Mouse (Mus musculus) forebrain, embryonic 11.5 days (tissue): Measurements from ENCODE around the gene Nox3. TPM values are rescaled to one million over a fixed set of nuclear protein-coding genes. Genes with fewer than 3 reads are reported as not detected.

Experiments
- ATAC-seq: fragments of 200-750 bp; cut with Nextera tagmentation; replicated peaks from 2 replicates; pipeline ENCODE4 v1.8.0; 2017; ENCODE audit warnings: moderate TSS enrichment; ENCODE audit not compliant: low FRiP score
- DNase-seq: peaks from one replicate; pipeline ENCODE4 v3.0.0-alpha.2; 2017; ENCODE audit warnings: low spot score
- H3K27ac ChIP-seq: fragments of 300-500 bp; sonication (generic); 2 replicates; pipeline ENCODE4 v1.5.1; 2014; ENCODE audit warnings: low read depth, low read length
- H3K27me3 ChIP-seq: fragments of 300-500 bp; sonication (generic); 2 replicates; pipeline ENCODE4 v1.6.1; 2014; ENCODE audit warnings: mild to moderate bottlenecking, low read length, mixed read lengths; ENCODE audit not compliant: control insufficient read depth, insufficient read depth
- H3K36me3 ChIP-seq: fragments of 300-500 bp; sonication (generic); 2 replicates; pipeline ENCODE4 v1.6.1; 2014; ENCODE audit warnings: mild to moderate bottlenecking, low read length, moderate library complexity, mixed read lengths; ENCODE audit not compliant: control insufficient read depth, insufficient read depth
- H3K4me1 ChIP-seq: fragments of 300-500 bp; sonication (generic); replicated peaks from 2 replicates; pipeline ENCODE4 v1.6.1; 2014; ENCODE audit warnings: low read length, mixed read lengths; ENCODE audit not compliant: control insufficient read depth, insufficient read depth
- H3K4me2 ChIP-seq: fragments of 300-500 bp; sonication (generic); 2 replicates; pipeline ENCODE4 v1.6.1; 2014; ENCODE audit warnings: low read depth, mild to moderate bottlenecking, low read length, moderate library complexity, mixed read lengths; ENCODE audit not compliant: severe bottlenecking
- H3K4me3 ChIP-seq: fragments of 300-500 bp; sonication (generic); 2 replicates; pipeline ENCODE4 v1.5.1; 2014; ENCODE audit warnings: low read depth, low read length
- H3K9ac ChIP-seq: fragments of 300-500 bp; sonication (generic); 2 replicates; pipeline ENCODE4 v1.6.1; 2014; ENCODE audit warnings: low read length
- H3K9me3 ChIP-seq: fragments of 300-500 bp; sonication (generic); 2 replicates; pipeline ENCODE4 v1.6.1; 2016; ENCODE audit warnings: low read length, mixed read lengths; ENCODE audit not compliant: control insufficient read depth
- WGBS: fragments of 180-500 bp; shearing (Covaris S2); extraction: QIAGEN DNeasy Blood & Tissue Kit; methylation state at CpG from one replicate; pipeline ENCODE4 v1.1.7; 2014; 5-methylcytosine and 5-hydroxymethylcytosine counted together
- polyA plus RNA-seq: library from polyadenylated mRNA; unstranded; fragments of >200 nt; fragmentation: Nextera tagmentation; extraction: Ambion mirVana; gene quantifications from 2 replicates; pipeline ENCODE4 v1.2.1, GENCODE M21; 2014

The Nox3 gene
- polyA plus RNA-seq, 1 experiment from 2014 or later: not detected

GRCm38 (mm10) chr17:3669226-3669625 is 26.8 kb downstream of the Nox3 start:
- Histone ChIP-seq H3K4me3 (no peak overlapping the region), H3K9ac (no peak overlapping the region), H3K27ac (no peak overlapping the region), H3K9me3 (no peaks in the 10 kb centered on the region), H3K4me1 (no peaks in the 10 kb centered on the region), H3K4me2 (no peak overlapping the region), H3K27me3 (no peaks in the 10 kb centered on the region), H3K36me3 (no peaks in the 10 kb centered on the region)
- no peak for ATAC-seq
- 85% methylated on average over 4 of the region's 4 CpGs for WGBS
- no peak for DNase-seq

DNA sequence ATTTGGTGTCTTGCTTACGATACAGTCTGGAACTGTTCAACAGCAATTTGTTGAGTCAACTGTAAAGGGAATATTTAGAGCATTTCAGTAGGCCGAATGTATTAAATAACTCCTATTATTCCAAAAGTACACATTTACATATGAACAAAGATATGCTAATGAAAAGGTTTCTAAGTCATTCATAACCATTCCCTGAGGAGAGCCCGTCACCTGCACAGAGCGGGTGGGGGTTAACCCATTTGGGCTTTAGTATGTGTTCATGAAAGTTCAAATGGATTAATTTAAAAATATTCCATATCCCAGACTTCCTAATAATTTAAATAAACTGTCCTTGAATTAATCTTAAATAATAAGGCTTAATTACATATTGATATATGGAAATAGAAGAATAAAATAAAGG is 28.8 kb downstream of the Nox3 start:
- 91% methylated on average over 4 of the region's 4 CpGs for WGBS
- H3K4me2 ChIP-seq: no peak overlapping the region
- no peaks in the 10 kb centered on the region for H3K4me1 ChIP-seq
- no peak overlapping the region for H3K4me3 ChIP-seq
- ATAC-seq: no peak
- no peak for DNase-seq
- no peak overlapping the region for H3K9ac ChIP-seq
- no peaks in the 10 kb centered on the region for H3K36me3 ChIP-seq
- no peaks in the 10 kb centered on the region for H3K27me3 ChIP-seq
- H3K27ac ChIP-seq: no peak overlapping the region
- no peaks in the 10 kb centered on the region for H3K9me3 ChIP-seq

- 78% methylated on average over 4 of the region's 4 CpGs for whole genome bisulfite sequencing
- no peaks in the 10 kb centered on the region for H3K36me3 ChIP-seq
Measured at GRCm38 (mm10) chr17:3665321-3665720, 30.7 kb downstream of the Nox3 start.

GRCm38 (mm10) chr17:3659497-3659896 is 36.6 kb downstream of the Nox3 start:
- Histone ChIP-seq H3K27me3 (no peaks in the 10 kb centered on the region), H3K27ac (no peak overlapping the region), H3K4me3 (no peak overlapping the region), H3K36me3 (no peaks in the 10 kb centered on the region), H3K4me2 (no peak overlapping the region), H3K9me3 (no peaks in the 10 kb centered on the region), H3K4me1 (no peaks in the 10 kb centered on the region), H3K9ac (no peak overlapping the region)
- 91% methylated on average over 5 of the region's 5 CpGs for WGBS
- no peak for ATAC-seq
- DNase-seq: no peak

More at GRCm38 (mm10) chr17:3665321-3665720, 30.7 kb downstream of the Nox3 start:
- Histone ChIP-seq H3K27me3 (no peaks in the 10 kb centered on the region), H3K9me3 (no peaks in the 10 kb centered on the region), H3K9ac (no peak overlapping the region), H3K4me2 (no peak overlapping the region), H3K4me1 (no peaks in the 10 kb centered on the region), H3K4me3 (no peak overlapping the region), H3K27ac (no peak overlapping the region)
- no peak for DNase-seq
- no peak for ATAC-seq

DNA sequence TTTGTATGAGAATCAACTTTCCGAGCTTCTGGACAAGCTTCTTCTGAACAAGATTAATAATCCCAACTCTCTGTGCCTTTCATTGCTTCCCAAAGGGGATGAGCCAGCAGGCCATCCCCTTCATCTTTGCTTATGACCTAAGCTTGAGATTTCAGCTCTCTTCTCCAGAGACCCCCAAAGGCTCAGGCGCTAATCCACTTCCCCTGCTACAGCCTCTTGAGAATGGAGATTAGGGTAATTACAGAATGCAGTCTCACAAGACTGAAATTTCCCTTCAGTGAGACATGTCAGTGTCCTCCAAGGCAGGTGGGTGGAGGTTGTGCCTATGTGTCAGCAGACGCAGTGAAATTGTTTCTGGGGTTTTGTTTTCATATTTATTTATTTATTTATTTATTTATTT is 45.7 kb downstream of the Nox3 start:
- Histone ChIP-seq H3K36me3 (no peaks in the 10 kb centered on the region), H3K27me3 (no peaks in the 10 kb centered on the region), H3K4me1 (no peaks in the 10 kb centered on the region), H3K9me3 (no peaks in the 10 kb centered on the region), H3K4me2 (no peak overlapping the region), H3K27ac (no peak overlapping the region), H3K9ac (no peak overlapping the region), H3K4me3 (no peak overlapping the region)
- DNase-seq: no peak
- 26% methylated on average over 3 of the region's 3 CpGs for WGBS
- ATAC-seq: no peak

- Histone ChIP-seq H3K4me1 (no peaks in the 10 kb centered on the region), H3K27me3 (no peaks in the 10 kb centered on the region; the same call in 1 of the 2 replicates), H3K4me3 (no peak overlapping the region), H3K27ac (no peak overlapping the region), H3K9me3 (no peaks in the 10 kb centered on the region), H3K9ac (no peak overlapping the region), H3K36me3 (no peaks in the 10 kb centered on the region), H3K4me2 (no peak overlapping the region)
- ATAC-seq (no peak), DNase-seq (no peak)
- WGBS: 96% methylated on average over 2 of the region's 2 CpGs
Measured at GRCm38 (mm10) chr17:3643582-3643981, 52.5 kb downstream of the Nox3 start.

- WGBS: 27% methylated on average over 5 of the region's 5 CpGs
- Histone ChIP-seq H3K9ac (no peak overlapping the region), H3K27me3 (no peaks in the 10 kb centered on the region; the same call in 1 of the 2 replicates), H3K4me1 (no peaks in the 10 kb centered on the region), H3K27ac (no peak overlapping the region), H3K4me3 (no peak overlapping the region), H3K4me2 (no peak overlapping the region), H3K36me3 (no peaks in the 10 kb centered on the region), H3K9me3 (no peaks in the 10 kb centered on the region)
- DNase-seq: no peak
- no peak for ATAC-seq
Measured at GRCm38 (mm10) chr17:3641456-3641855, 54.6 kb downstream of the Nox3 start.

DNA sequence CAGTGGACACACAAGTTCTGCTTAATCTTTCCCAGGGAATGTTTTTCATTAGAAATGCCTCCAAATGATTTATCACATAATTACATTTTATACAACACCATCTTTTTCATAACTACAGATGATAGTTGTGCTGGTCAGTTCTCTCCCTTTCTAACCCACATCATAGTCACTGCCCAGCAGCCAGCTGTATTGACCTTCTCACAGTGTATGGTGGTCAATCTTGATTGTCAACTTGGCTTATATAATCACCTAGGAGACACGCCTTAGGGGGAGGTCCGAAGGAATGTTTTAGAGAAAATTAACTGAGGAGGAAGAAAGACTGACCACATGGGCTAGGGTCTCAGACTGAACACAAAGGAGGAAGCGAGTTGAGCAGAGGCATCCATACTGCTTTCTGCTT is 57.3 kb downstream of the Nox3 start:
- H3K9me3 ChIP-seq: no peaks in the 10 kb centered on the region
- DNase-seq (no peak), ATAC-seq (no peak)
- no peak overlapping the region for H3K4me2 ChIP-seq
- H3K36me3 ChIP-seq: no peaks in the 10 kb centered on the region
- no peak overlapping the region for H3K9ac ChIP-seq
- no peak overlapping the region for H3K27ac ChIP-seq
- H3K4me1 ChIP-seq: no peaks in the 10 kb centered on the region
- H3K4me3 ChIP-seq: no peak overlapping the region
- no peaks in the 10 kb centered on the region; the same call in 1 of the 2 replicates for H3K27me3 ChIP-seq
- 67% methylated on average over 3 of the region's 3 CpGs for WGBS

GRCm38 (mm10) chr17:3632501-3632900 is 63.6 kb downstream of the Nox3 start:
- Histone ChIP-seq H3K4me3 (no peak overlapping the region), H3K9me3 (no peaks in the 10 kb centered on the region), H3K4me2 (no peak overlapping the region), H3K27me3 (no peaks in the 10 kb centered on the region), H3K4me1 (no peaks in the 10 kb centered on the region), H3K27ac (no peak overlapping the region), H3K36me3 (no peaks in the 10 kb centered on the region), H3K9ac (no peak overlapping the region)
- DNase-seq (no peak), ATAC-seq (no peak)
- WGBS: 80% methylated on average over 3 of the region's 3 CpGs
